Mouse (Mus musculus): ENCODE measurements around the gene Mast1. TPM values are rescaled to one million over a fixed set of nuclear protein-coding genes. Genes with fewer than 3 reads are reported as not detected.
A peak's percentile ranks its signal among the peaks of the same experiment; 100 is the strongest.

Gene Mast1
- polyA plus RNA-seq, 1 experiment from 2014 or later: 81.1 TPM

DNA sequence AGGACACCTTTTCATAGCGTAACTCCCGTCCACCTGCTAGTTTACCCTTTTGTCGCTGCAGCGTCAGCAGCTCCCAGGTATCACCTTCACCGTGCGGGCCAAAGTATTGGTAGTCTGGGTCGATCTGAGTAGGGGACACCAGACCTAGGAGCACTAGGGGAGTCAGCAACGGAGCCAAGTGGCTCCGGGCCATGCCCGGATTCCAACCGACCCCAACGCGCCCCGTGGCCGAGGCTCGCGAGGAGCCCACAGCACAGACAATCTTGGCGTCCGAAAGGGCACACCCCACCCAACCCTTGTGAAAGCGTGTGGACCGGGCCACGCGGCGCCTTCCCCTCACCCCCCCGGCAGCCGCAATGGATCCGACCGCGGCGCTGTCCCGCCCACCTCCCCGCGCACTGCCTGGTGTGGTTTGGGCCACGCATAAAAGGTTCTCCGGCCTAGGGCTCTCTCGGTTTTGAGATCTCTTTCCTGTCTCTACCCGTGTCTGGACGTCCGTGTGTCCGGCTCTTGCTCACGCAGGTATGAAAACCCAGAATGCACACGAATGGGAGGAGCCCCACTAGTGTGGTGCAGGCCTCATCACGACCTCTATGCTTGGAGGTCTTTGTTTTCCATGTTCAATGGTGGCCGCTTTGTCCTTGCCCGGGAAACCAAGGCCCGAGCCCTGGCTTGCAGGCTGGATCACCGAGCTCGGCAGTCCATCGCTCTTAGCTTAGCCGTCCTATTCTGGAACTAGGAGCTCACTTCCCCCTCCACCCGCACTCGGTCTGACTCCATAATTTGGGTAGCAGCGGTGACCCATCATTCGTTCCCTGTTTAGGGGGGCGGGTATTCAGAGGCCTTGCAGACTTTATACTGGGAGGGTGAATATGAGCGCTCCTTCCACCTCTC, 32.3 kb upstream of the Mast1 start, which contains the start of the genes Gm49661, Prdx2 and Rnaseh2a:
TSS of gene Gm49661 (minus strand) at position 193 of the 894 bp plus-strand sequence.
TSS of gene Prdx2 (plus strand) at position 347 of the 894 bp plus-strand sequence.
TSS of gene Rnaseh2a (minus strand) at position 527 of the 894 bp plus-strand sequence.
- Histone ChIP-seq H3K4me2 (peak within 1 kb of the TSS; percentile 72), H3K4me3 (peak within 1 kb of the TSS; percentile 69), H3K9me3 (no peaks in the 10 kb centered on the region), H3K4me1 (replicated peaks) (peaks cover 47% of the 10 kb centered on the region), H3K9ac (peak within 1 kb of the TSS; percentile 82), H3K27ac (replicated peaks) (peak within 1 kb of the TSS; percentile 90), H3K36me3 (peaks cover 25% of the 10 kb centered on the region), H3K27me3 (no peaks in the 10 kb centered on the region)
- WGBS: under 1% methylated on average over 56 of the region's 56 CpGs
- peak; percentile 76 for ATAC-seq (ENCODE audit: low FRiP score, low read depth)

DNA sequence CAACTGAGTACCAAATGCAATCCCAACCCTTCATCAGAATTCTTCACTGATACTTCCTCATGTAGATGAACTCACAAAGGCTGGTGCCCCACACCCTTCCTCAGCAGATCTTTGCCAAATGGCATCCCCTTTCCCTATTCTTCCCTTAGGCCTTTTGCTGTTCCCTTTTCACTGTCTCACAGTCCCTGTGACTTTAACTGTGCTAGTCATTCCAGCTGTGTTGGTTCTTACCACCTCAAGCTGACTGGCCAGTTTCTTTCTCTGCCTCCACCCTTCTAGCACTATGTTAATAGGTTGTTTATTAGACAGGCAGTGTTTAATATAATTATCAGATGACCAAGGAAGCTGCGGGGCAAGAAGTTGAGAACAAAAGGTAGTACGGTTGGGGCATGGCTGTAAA, 31.5 kb upstream of the Mast1 start:
- Histone ChIP-seq H3K27ac (replicated peaks) (peak overlapping the region; percentile 90), H3K36me3 (peaks cover 21% of the 10 kb centered on the region), H3K27me3 (no peaks in the 10 kb centered on the region), H3K9me3 (no peaks in the 10 kb centered on the region), H3K4me3 (peak overlapping the region; percentile 69), H3K9ac (peak overlapping the region; percentile 82), H3K4me2 (peak overlapping the region; percentile 72), H3K4me1 (replicated peaks) (peaks cover 45% of the 10 kb centered on the region)
- 22% methylated on average over 2 of the region's 2 CpGs for WGBS
- no peak for ATAC-seq (ENCODE audit: low FRiP score, low read depth)

DNA sequence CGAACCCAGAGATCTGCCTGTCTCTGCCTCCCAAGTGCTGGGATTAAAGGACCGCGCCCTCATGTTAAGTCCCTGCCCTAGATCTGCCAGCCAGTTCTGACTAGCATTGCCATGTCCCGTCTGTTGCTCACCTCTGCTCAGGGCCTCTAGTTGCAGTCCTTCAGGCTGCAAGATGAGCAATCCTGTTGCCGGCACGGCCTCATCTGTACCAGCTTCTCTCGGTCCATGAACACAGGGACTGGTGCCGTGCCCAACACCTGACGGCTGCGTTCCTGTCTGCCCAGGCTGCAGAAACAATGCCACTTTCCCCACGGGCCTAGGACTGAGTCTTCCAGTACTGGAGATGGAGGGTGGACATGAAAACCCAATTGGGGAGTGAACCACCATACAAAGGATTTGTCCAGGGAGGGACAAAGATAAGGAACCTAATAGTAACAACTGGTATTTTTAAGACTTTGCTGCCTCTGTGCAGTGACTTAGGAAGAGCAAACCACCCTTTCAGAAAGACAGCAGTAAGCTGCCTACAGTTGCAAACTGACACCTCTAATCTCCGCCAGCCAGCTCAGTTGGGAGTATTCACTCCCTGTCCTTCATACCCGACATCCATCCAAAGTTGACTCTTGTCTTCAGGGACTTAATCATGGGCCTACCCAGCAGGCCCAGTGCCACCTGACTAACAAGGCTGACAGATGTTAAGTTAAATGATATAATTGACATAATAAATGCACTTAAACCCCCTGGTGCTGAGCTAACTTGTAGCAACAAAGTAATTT, 30.6 kb upstream of the Mast1 start:
- Histone ChIP-seq H3K36me3 (peaks cover 16% of the 10 kb centered on the region), H3K9ac (no peak overlapping the region), H3K4me1 (replicated peaks) (peaks cover 45% of the 10 kb centered on the region), H3K9me3 (no peaks in the 10 kb centered on the region), H3K4me3 (no peak overlapping the region), H3K27ac (replicated peaks) (no peak overlapping the region; the same call in 1 of the 2 replicates), H3K27me3 (no peaks in the 10 kb centered on the region), H3K4me2 (no peak overlapping the region)
- WGBS: 90% methylated on average over 13 of the region's 13 CpGs
- ATAC-seq (ENCODE audit: low FRiP score, low read depth): no peak

DNA sequence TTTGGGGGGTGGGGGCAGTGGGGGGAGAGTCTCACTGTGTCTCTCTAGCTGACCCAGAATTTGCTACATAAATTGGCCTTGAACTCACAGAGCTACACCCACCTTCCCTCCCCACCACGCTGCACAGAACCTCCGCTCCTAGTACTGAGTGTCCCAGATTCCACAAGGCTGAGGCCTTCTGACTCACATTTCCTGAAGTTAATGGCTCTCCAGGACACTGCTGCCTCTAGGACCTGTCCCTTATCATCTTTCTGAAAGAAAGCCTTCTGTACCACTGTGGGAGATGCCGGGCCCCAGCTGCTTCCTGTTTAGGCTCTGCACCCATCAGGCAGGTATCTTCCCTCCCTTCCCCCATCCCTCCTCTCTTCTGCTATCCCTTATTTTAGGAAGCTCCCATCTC, 29.4 kb upstream of the Mast1 start:
- Histone ChIP-seq H3K4me1 (replicated peaks) (peaks cover 45% of the 10 kb centered on the region), H3K4me2 (peak overlapping the region; percentile 92), H3K27me3 (no peaks in the 10 kb centered on the region), H3K4me3 (peak overlapping the region; percentile 71), H3K27ac (replicated peaks) (peak overlapping the region; percentile 78; the same call in 1 of the 2 replicates), H3K9ac (peak overlapping the region; percentile 59; the same call in 1 of the 2 replicates), H3K36me3 (peaks cover 5% of the 10 kb centered on the region; the same call in 1 of the 2 replicates), H3K9me3 (no peaks in the 10 kb centered on the region)
- ATAC-seq (ENCODE audit: low FRiP score, low read depth): no peak
- WGBS: 60% methylated on average over 3 of the region's 3 CpGs

DNA sequence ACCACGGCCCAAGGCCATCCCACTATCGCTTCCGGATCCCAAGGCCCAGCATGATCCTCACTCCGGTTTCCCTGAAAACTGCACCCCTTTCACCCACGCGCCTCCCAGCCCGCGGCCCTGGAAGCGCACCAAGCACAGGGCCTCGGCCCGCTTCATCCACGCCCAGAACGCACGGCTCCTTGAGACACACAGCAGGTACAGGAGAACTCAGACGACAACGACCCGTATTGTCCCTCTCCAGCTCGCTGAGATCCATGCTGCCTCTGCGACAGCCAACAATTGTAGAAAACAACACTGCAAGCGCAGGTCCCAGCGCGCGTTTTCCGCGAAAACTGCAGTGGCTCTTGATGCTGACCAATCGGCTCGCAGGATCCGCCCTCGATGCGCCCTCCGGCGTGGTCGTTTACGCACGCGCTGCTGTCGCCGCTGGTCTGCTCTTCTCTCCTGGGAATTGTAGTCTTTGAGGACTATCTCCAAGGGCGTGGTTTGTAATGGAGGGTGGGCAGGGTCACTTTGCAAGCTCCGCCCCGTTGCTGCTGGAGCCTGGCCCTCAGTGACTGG, 28.7 kb upstream of the Mast1 start:
- no peaks in the 10 kb centered on the region for H3K27me3 ChIP-seq
- peak; percentile 82 for ATAC-seq (ENCODE audit: low FRiP score, low read depth)
- H3K4me1 ChIP-seq (replicated peaks): peaks cover 38% of the 10 kb centered on the region
- peak overlapping the region; percentile 59 for H3K9ac ChIP-seq
- H3K27ac ChIP-seq (replicated peaks): peak overlapping the region; percentile 78
- H3K4me3 ChIP-seq: peak overlapping the region; percentile 71
- no peaks in the 10 kb centered on the region for H3K9me3 ChIP-seq
- no peaks in the 10 kb centered on the region for H3K36me3 ChIP-seq
- WGBS: under 1% methylated on average over 41 of the region's 41 CpGs
- H3K4me2 ChIP-seq: peak overlapping the region; percentile 92

DNA sequence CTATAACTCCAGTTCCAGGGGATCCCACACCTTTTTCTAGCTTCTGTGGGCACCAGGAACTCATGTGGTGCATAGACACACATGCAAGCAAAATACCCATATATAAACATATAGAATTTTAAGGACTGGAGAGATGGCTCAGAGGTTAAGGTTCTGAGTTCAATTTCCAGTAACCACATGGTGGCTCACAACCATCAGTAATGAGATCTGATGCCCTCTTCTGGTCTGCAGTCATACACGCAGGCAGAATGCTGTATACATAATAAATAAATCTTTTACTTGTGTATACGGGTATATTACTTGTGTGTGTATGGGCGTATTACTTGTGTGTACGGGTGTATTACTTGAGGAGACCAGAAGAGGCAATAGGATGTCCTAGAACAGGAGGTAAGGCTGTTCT, 26.8 kb upstream of the Mast1 start:
- Histone ChIP-seq H3K4me3 (no peak overlapping the region), H3K4me1 (replicated peaks) (peaks cover 33% of the 10 kb centered on the region), H3K4me2 (no peak overlapping the region), H3K9ac (no peak overlapping the region), H3K9me3 (no peaks in the 10 kb centered on the region), H3K27me3 (no peaks in the 10 kb centered on the region), H3K36me3 (0 out of 2 replicates have a peak, but pooled peaks cover 3% of the 10 kb centered on the region), H3K27ac (replicated peaks) (no peak overlapping the region)
- no peak for ATAC-seq (ENCODE audit: low FRiP score, low read depth)
- WGBS: 89% methylated on average over 4 of the region's 4 CpGs

DNA sequence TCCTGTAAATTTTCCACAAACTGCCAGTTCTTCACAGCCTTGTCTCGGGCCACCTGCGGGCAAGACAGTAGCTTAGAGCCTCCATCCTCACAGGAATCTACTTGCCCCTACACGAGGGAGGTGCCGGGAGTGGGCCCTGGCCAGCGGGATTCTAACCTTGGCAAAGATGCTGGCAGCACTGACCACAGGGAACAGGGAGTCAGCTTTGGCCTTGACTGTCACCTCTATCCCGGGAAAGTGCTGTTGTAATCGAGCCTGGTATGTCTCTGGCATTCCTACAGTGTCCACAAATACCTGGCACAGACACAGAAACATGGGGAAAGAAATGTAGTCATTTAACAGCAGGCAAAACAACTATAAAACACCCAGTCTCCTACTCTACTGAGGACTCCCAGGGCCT, 22.7 kb upstream of the Mast1 start:
- no peaks in the 10 kb centered on the region for H3K9me3 ChIP-seq
- WGBS: 93% methylated on average over 7 of the region's 7 CpGs
- H3K9ac ChIP-seq: no peak overlapping the region
- no peak overlapping the region for H3K4me2 ChIP-seq
- H3K36me3 ChIP-seq: 0 out of 2 replicates have a peak, but pooled peaks cover 3% of the 10 kb centered on the region
- ATAC-seq (ENCODE audit: low FRiP score, low read depth): no peak
- H3K27me3 ChIP-seq: no peaks in the 10 kb centered on the region
- peaks cover 1% of the 10 kb centered on the region for H3K4me1 ChIP-seq (replicated peaks)
- H3K27ac ChIP-seq (replicated peaks): no peak overlapping the region
- H3K4me3 ChIP-seq: no peak overlapping the region

DNA sequence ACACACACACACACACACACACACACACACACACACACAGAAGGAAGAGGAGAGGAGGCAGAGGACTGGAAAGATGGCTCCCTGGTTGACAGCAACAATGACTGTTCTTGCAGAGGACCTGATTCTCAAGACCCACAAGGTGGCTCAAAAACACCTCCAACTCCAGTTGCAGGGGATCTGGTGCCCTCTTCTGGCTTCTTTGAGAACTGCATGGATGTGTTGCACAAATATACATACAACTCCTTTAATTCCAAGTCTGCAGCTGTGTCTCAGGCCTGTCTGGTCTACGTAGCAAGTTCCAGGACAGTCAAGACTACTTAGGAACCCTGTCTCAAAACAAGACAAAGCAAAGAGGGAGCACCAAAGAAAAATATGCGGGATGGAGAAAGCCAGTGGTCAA, 19.6 kb upstream of the Mast1 start:
- ATAC-seq (ENCODE audit: low FRiP score, low read depth): no peak
- WGBS: 40% methylated on average over 2 of the region's 2 CpGs

DNA sequence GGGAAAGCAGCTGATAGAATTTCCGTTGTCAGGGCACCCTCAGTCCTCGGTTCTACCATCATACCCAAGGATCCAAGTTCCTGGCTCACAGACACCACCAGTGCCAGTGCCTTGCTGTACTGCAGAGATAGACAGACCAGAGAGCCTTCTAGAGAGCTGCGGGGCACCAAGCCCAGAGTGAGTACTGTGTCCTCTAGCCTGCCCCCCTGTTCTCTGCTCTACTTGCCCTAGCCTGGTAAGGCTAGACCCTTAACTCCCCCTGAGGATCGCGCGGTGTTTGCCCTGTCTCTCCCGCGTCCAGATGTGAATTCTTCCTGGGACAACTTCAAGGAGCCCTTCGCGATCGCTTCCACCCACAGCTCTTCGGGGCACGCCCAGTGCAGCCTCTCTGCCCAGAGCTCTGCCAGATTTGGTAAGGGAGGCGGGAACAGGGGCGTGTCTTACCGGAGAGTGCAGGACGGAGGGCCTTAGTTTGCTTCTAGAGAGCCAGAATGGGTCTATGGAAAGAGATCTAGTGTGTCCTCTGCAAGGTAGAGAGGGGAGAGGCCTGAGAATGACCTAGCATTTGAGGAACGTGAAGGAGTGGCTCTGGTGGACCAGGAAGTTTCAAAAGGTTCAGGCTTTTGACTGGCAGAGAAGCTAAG, 15.6 kb upstream of the Mast1 start:
- Histone ChIP-seq H3K36me3 (no peaks in the 10 kb centered on the region), H3K9me3 (no peaks in the 10 kb centered on the region), H3K4me1 (replicated peaks) (no peaks in the 10 kb centered on the region), H3K4me3 (no peak overlapping the region), H3K27ac (replicated peaks) (no peak overlapping the region), H3K4me2 (no peak overlapping the region), H3K27me3 (peaks cover 30% of the 10 kb centered on the region), H3K9ac (no peak overlapping the region)
- 11% methylated on average over 18 of the region's 18 CpGs for WGBS
- no peak; the same call in 1 of the 2 replicates for ATAC-seq (ENCODE audit: low FRiP score, low read depth)

More for the DNA sequence above, 19.6 kb upstream of the Mast1 start:
- H3K36me3 ChIP-seq: 0 out of 2 replicates have a peak, but pooled peaks cover 3% of the 10 kb centered on the region
- no peak overlapping the region for H3K9ac ChIP-seq
- H3K4me3 ChIP-seq: no peak overlapping the region
- H3K4me2 ChIP-seq: no peak overlapping the region
- H3K4me1 ChIP-seq (replicated peaks): no peaks in the 10 kb centered on the region
- no peak overlapping the region for H3K27ac ChIP-seq (replicated peaks)
- no peaks in the 10 kb centered on the region for H3K9me3 ChIP-seq
- H3K27me3 ChIP-seq: 0 out of 2 replicates have a peak, but pooled peaks cover 4% of the 10 kb centered on the region

DNA sequence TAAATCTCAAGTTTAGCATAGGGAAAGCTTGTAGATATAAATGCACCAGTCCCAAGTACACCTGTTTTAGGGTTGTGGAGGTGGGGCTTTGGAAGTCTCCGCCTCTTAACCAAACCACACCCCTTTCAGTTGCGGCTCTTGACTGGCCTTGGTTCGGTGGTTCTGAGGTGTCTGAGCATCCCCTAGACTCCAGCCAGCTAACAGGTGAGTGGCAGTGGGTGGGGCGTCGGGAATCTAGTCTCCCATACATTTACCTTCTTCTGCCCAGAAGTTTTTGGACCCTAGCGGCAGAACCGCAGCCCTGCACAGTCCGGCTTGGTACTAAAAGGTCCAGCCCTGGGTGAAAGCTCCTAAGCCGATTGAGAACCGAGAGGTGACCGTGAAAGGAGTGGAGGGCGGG, 12.6 kb upstream of the Mast1 start:
- WGBS: 23% methylated on average over 12 of the region's 12 CpGs
- H3K27me3 ChIP-seq: peaks cover 33% of the 10 kb centered on the region
- ATAC-seq (ENCODE audit: low FRiP score, low read depth): no peak
- H3K4me2 ChIP-seq: no peak overlapping the region
- no peak overlapping the region for H3K27ac ChIP-seq (replicated peaks)
- H3K36me3 ChIP-seq: no peaks in the 10 kb centered on the region
- H3K9ac ChIP-seq: no peak overlapping the region
- no peak overlapping the region for H3K4me3 ChIP-seq
- H3K4me1 ChIP-seq (replicated peaks): peaks cover 23% of the 10 kb centered on the region
- no peaks in the 10 kb centered on the region for H3K9me3 ChIP-seq

DNA sequence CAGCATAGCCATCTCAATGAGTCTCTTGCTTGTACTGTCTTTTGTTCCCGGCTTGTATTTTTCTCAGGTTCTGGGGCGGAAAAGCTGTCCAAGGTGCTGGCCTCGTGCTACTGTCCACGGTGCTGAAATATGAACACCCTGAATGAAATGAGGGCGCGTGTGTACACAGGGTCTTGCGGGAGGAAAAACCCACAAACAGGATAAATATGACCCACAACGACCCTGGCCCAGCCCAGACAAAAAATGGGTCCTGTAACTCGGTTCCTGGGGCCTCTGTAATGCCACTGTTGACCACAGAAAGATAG, 10.0 kb upstream of the Mast1 start:
- H3K27ac ChIP-seq (replicated peaks): peak overlapping the region; percentile 85
- no peaks in the 10 kb centered on the region for H3K9me3 ChIP-seq
- no peak overlapping the region for H3K9ac ChIP-seq
- peaks cover 34% of the 10 kb centered on the region for H3K4me1 ChIP-seq (replicated peaks)
- H3K4me3 ChIP-seq: peak overlapping the region; percentile 64
- H3K36me3 ChIP-seq: no peaks in the 10 kb centered on the region
- WGBS: 11% methylated on average over 9 of the region's 9 CpGs
- no peak for ATAC-seq (ENCODE audit: low FRiP score, low read depth)
- H3K4me2 ChIP-seq: peak overlapping the region; percentile 62
- H3K27me3 ChIP-seq: peaks cover 36% of the 10 kb centered on the region

Data from hindbrain, embryonic 15.5 days (tissue).